Comparison of ENCODE assay signal across 7 mouse cellular contexts in the genomic region with DNA sequence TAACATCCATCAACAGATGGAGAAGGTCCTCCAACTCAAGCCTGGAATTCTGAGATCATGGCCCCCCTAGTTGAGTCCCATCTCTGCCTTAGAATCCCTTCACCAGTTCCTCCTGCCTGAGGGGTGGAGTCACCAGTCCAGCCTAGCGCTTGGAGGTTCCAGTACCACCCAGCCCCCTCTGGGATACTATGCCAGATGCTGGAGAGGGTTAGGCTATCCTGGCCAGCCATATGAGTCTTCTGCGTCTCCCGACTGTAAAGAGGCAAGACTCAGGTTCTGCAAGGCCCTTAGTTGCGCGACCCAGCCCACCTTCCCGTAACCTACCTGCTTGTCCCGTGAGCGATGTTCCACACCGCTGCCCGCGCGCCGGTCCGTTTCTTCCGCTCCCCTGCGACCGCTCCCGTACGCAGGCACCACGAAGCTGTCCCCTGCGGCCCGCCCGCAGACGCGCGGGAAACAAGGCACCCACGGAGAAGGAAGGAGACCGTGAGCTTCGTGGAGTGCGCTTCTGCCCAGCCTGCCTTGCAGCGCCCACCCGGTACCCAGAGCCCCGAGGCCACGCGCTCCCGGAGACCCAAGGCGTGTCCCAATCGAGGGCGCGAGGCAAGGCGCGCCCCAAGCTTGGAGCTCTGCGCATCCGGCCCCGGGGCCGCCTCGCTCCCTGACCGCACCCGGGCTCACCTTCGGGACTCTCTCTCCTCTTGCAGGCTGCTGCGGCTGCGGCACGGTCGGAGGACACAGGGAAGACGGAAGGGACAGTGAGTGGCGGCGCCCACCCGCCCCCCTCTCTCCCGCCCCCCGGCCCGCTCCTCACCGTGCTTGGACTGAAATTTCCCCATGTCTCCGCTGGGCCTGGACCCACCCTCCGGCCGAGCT. TPM values are rescaled to one million over a fixed set of nuclear protein-coding genes. Genes with fewer than 3 reads are reported as not detected.
DNase-seq lines count a peak whose midpoint lies in the region; ATAC-seq and TF ChIP-seq lines count a peak whose summit lies in the region.

No protein-coding gene starts in this region.

- TF ChIP-seq CTCF in liver, embryonic 14.5 days (IDR thresholded peaks at IDR 0.05; ENCODE audit: low read depth), result no peak

- H3K4me1 ChIP-seq in embryonic facial prominence, embryonic 12.5 days, result peaks cover 11% of the 10 kb centered on the region
- H3K4me1 ChIP-seq in hindbrain, embryonic 10.5 days (replicated peaks), result peaks cover 15% of the 10 kb centered on the region; the same call in 1 of the 2 replicates
- no peaks in the 10 kb centered on the region for H3K4me1 ChIP-seq in liver, embryonic 14.5 days (replicated peaks; ENCODE audit: control insufficient read depth in 2 of 2, insufficient read depth in 2 of 2, low read length in 1 of 2)

- no peak overlapping the region for H3K27ac ChIP-seq in embryonic facial prominence, embryonic 12.5 days
- peak overlapping the region; percentile 87 for H3K27ac ChIP-seq in hindbrain, embryonic 10.5 days
- no peak overlapping the region for H3K27ac ChIP-seq in liver, embryonic 14.5 days

- H3K9me3 ChIP-seq in embryonic facial prominence, embryonic 12.5 days, result no peaks in the 10 kb centered on the region
- no peaks in the 10 kb centered on the region for H3K9me3 ChIP-seq in hindbrain, embryonic 10.5 days
- H3K9me3 ChIP-seq in liver, embryonic 14.5 days (ENCODE audit: control insufficient read depth, low read length), result no peaks in the 10 kb centered on the region

- peak overlapping the region; percentile 87 for H3K4me2 ChIP-seq in embryonic facial prominence, embryonic 12.5 days (replicated peaks)
- peak overlapping the region; percentile 51 for H3K4me2 ChIP-seq in liver, embryonic 14.5 days (ENCODE audit: low read depth)

- H3K27me3 ChIP-seq in embryonic facial prominence, embryonic 12.5 days, result 0 out of 2 replicates have a peak, but pooled peaks cover 8% of the 10 kb centered on the region
- H3K27me3 ChIP-seq in hindbrain, embryonic 10.5 days (ENCODE audit: insufficient read depth, poor library complexity, severe bottlenecking), result peaks cover 49% of the 10 kb centered on the region
- H3K27me3 ChIP-seq in liver, embryonic 14.5 days (ENCODE audit: control insufficient read depth, insufficient read depth, low read length), result peaks cover 26% of the 10 kb centered on the region
- no peaks in the 10 kb centered on the region for H3K27me3 ChIP-seq in splenic B cell, adult 2 months (ENCODE audit: control insufficient read depth, insufficient read depth, low read length, poor library complexity, severe bottlenecking)

- under 1% methylated on average over 62 of the region's 65 CpGs for WGBS in embryonic facial prominence, embryonic 12.5 days
- WGBS in hindbrain, embryonic 10.5 days, result 1% methylated on average over 64 of the region's 65 CpGs
- WGBS in liver, embryonic 14.5 days (ENCODE audit: insufficient replicate concordance), result 2% methylated on average over 64 of the region's 65 CpGs

- H3K4me3 ChIP-seq in embryonic facial prominence, embryonic 12.5 days, result peak overlapping the region; percentile 70
- peak overlapping the region; percentile 77 for H3K4me3 ChIP-seq in hindbrain, embryonic 10.5 days
- H3K4me3 ChIP-seq in liver, embryonic 14.5 days (ENCODE audit: insufficient read depth in 1 of 2, low read depth in 2 of 2, low read length in 2 of 2), result peak overlapping the region; percentile 30 to 44

- no peak for TF ChIP-seq EP300 in liver, embryonic 14.5 days (IDR thresholded peaks at IDR 0.05; ENCODE audit: low read depth)

- peak; percentile 21 for DNase-seq in right cerebral cortex, postnatal 25 days
- no peak for DNase-seq in right cerebral cortex, adult 18-20 months
- DNase-seq in hindbrain, embryonic 10.5 days (ENCODE audit: low spot score), result no peak
- no peak for DNase-seq in liver, embryonic 14.5 days (ENCODE audit: low read depth in 3 of 3, low spot score in 3 of 3)
- peak; percentile 6 for DNase-seq in splenic B cell, adult 2 months (ENCODE audit: low read depth, low spot score)
- DNase-seq in layer of hippocampus, adult 18-20 months (ENCODE audit: low spot score in 2 of 2), result no peak

- peak overlapping the region; percentile 71 for H3K9ac ChIP-seq in embryonic facial prominence, embryonic 12.5 days
- H3K9ac ChIP-seq in liver, embryonic 14.5 days (replicated peaks), result no peak overlapping the region

- H3K36me3 ChIP-seq in embryonic facial prominence, embryonic 12.5 days, result 0 out of 2 replicates have a peak, but pooled peaks cover 6% of the 10 kb centered on the region
- no peaks in the 10 kb centered on the region for H3K36me3 ChIP-seq in hindbrain, embryonic 10.5 days
- H3K36me3 ChIP-seq in liver, embryonic 14.5 days (replicated peaks; ENCODE audit: control insufficient read depth, insufficient read depth, low read depth), result no peaks in the 10 kb centered on the region
- H3K36me3 ChIP-seq in splenic B cell, adult 2 months (ENCODE audit: control insufficient read depth, insufficient read depth, low read length, poor library complexity, severe bottlenecking), result no peaks in the 10 kb centered on the region

- ATAC-seq in embryonic facial prominence, embryonic 12.5 days (ENCODE audit: insufficient number of reproducible peaks, insufficient read depth, low FRiP score, low TSS enrichment), result peak; percentile 59
- ATAC-seq in liver, embryonic 14.5 days (ENCODE audit: insufficient read depth), result no peak

RNA-seq across cellular contexts. Expression of a gene that starts 0.6 kb away (rescaled TPM):
- 25.2 and 27.7 TPM in 2 replicates for polyA plus RNA-seq in embryonic facial prominence, embryonic 12.5 days (2016; fragmentation: Nextera tagmentation; extraction: Ambion mirVana)
- polyA plus RNA-seq in hindbrain, embryonic 10.5 days (2016; fragmentation: Nextera tagmentation; extraction: Ambion mirVana), result 15.8 and 18.1 TPM in 2 replicates
- polyA plus RNA-seq in liver, embryonic 14.5 days (2012; rRNA removed), result 0.09 and 0.19 TPM in 2 replicates
- polyA plus RNA-seq in liver, embryonic 14.5 days (2014; fragmentation: Nextera tagmentation; extraction: Ambion mirVana), result 0.09 and 0.15 TPM in 2 replicates
- total RNA-seq in layer of hippocampus, adult 18-20 months (2021), result 1 to 10 TPM; 7.4 to 8.5 TPM

Comparison
In these comparisons a context has a peak if more than half of its experiments do, and no peak if none do; other contexts are left out.
1. DNase-seq: peak in right cerebral cortex, postnatal 25 days (single experiment) and splenic B cell, adult 2 months (single experiment); none in right cerebral cortex, adult 18-20 months (single experiment), hindbrain, embryonic 10.5 days (single experiment), liver, embryonic 14.5 days (0 of 3) and layer of hippocampus, adult 18-20 months (0 of 2).
2. RNA of a gene that starts 0.6 kb away (polyA plus RNA-seq): 25.2 to 27.7 TPM in embryonic facial prominence, embryonic 12.5 days and 15.8 to 18.1 TPM in hindbrain, embryonic 10.5 days; 0.09 to 0.19 TPM in liver, embryonic 14.5 days; every median in the first group is over 10 times any median in the second.
3. Peak in every context shown above with its lines, with median percentiles within 50 percentile points of each other: H3K4me3 ChIP-seq.